Mouse (Mus musculus) heart, embryonic 12.5 days (tissue): ENCODE measurements around the gene Gm14434. TPM values are rescaled to one million over a fixed set of nuclear protein-coding genes. Genes with fewer than 3 reads are reported as not detected.
"Not testable (repeated sequence)": the region's sequence is repeated elsewhere in the genome, so short reads cannot be mapped to it uniquely, and the experiment has no call there.

Experiments used
- ATAC-seq: fragments of 200-750 bp; cut with Nextera tagmentation; 2 replicates; pipeline ENCODE4 v1.8.0; 2017; ENCODE audit warnings: moderate TSS enrichment, moderate library complexity; ENCODE audit not compliant: insufficient number of reproducible peaks, low FRiP score
- H3K27ac ChIP-seq: fragments of 300-500 bp; sonication (generic); 2 replicates; pipeline ENCODE4 v1.5.1; 2016; ENCODE audit warnings: mild to moderate bottlenecking, moderate library complexity; ENCODE audit not compliant: poor library complexity, severe bottlenecking
- H3K27me3 ChIP-seq: fragments of 300-500 bp; sonication (generic); replicated peaks from 2 replicates; pipeline ENCODE4 v1.6.1; 2016; ENCODE audit warnings: mild to moderate bottlenecking, moderate library complexity
- H3K36me3 ChIP-seq: fragments of 300-500 bp; sonication (generic); 2 replicates; pipeline ENCODE4 v1.6.1; 2016; ENCODE audit warnings: mild to moderate bottlenecking, moderate library complexity
- H3K4me1 ChIP-seq: fragments of 300-500 bp; sonication (generic); replicated peaks from 2 replicates; pipeline ENCODE4 v1.6.1; 2016; ENCODE audit warnings: mild to moderate bottlenecking
- H3K4me2 ChIP-seq: fragments of 300-500 bp; sonication (generic); 2 replicates; pipeline ENCODE4 v1.6.1; 2016; ENCODE audit warnings: mild to moderate bottlenecking, moderate library complexity
- H3K4me3 ChIP-seq: fragments of 300-500 bp; sonication (generic); 2 replicates; pipeline ENCODE4 v1.5.1; 2016; ENCODE audit warnings: mild to moderate bottlenecking
- H3K9ac ChIP-seq: fragments of 300-500 bp; sonication (generic); 2 replicates; pipeline ENCODE4 v1.6.1; 2016; ENCODE audit warnings: mild to moderate bottlenecking, moderate library complexity
- H3K9me3 ChIP-seq: fragments of 300-500 bp; sonication (generic); replicated peaks from 2 replicates; pipeline ENCODE4 v1.6.1; 2016; ENCODE audit warnings: mild to moderate bottlenecking, moderate library complexity
- WGBS: fragments of 180-500 bp; shearing (Covaris S2); methylation state at CpG from one replicate; pipeline ENCODE4 v1.1.7; 2016; 5-methylcytosine and 5-hydroxymethylcytosine counted together
- polyA plus RNA-seq: library from polyadenylated mRNA; unstranded; fragments of >200 nt; fragmentation: Nextera tagmentation; extraction: Ambion mirVana; gene quantifications from 2 replicates; pipeline ENCODE4 v1.2.1, GENCODE M21; 2016

Gm14434 gene
- 3.2 TPM in 1 of 2 replicates, not detected in the other for polyA plus RNA-seq

DNA sequence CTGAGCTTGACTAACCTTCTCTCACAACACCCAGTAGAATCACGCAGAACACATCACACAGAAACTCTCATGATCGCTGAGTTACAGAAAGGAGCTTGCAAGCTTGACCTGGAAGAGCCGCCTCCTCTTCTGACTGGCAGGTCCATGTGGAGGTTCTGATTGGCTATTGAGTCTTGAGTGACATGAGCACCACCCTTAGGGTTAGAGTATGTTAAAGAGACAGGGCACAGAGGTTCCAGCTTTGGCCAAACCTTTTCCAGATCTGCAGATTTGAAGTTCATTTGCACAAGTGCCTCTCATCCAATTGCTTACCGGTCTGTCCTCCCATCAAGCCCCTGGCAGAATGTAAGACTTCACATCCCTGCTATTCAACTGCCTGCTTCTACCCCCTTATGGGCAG lies at the start of gene Gm14434:
TSS of gene Gm14434 (minus strand) at position 101 of the 400 bp plus-strand sequence.
- ATAC-seq, H3K4me1 ChIP-seq, H3K9me3 ChIP-seq, H3K4me3 ChIP-seq, H3K4me2 ChIP-seq, H3K27ac ChIP-seq, H3K9ac ChIP-seq, H3K36me3 ChIP-seq, H3K27me3 ChIP-seq: not testable (repeated sequence)
- WGBS: no CpG with 5 or more reads among the region's 4 CpGs

DNA sequence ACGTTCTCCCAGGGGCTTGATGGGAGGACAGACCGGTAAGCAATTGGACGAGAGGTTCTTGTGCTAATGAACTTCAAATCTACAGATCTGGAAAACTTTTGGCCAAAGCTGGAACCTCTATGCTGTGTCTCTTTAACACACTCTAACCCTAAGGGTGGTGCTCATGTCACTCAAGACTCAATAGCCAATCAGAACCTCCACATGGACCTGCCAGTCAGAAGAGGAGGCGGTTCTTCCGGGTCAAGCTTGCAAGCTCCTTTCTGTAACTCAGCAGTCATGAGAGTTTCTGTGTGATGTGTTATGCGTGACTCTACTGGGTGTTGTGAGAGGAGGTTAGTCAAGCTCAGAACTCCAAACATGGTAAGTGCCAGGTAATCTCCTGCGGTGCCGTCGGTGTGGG lies 34.2 kb upstream of the Gm14434 start, which contains the start of gene Zfp967:
TSS of gene Zfp967 (plus strand) at position 301 of the 400 bp plus-strand sequence.
- not testable (repeated sequence) for H3K4me2 ChIP-seq, H3K4me1 ChIP-seq, H3K4me3 ChIP-seq, ATAC-seq, H3K9ac ChIP-seq, H3K27ac ChIP-seq, H3K27me3 ChIP-seq, H3K9me3 ChIP-seq, H3K36me3 ChIP-seq
- no CpG with 5 or more reads among the region's 9 CpGs for WGBS

DNA sequence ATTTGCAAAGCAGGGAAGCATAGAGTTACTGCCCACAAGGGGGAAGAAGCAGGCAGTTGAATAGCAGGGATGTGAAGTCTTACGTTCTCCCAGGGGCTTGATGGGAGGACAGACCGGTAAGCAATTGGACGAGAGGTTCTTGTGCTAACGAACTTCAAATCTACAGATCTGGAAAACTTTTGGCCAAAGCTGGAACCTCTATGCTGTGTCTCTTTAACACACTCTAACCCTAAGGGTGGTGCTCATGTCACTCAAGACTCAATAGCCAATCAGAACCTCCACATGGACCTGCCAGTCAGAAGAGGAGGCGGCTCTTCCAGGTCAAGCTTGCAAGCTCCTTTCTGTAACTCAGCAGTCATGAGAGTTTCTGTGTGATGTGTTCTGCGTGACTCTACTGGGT lies 63.3 kb downstream of the Gm14434 start, which contains the start of gene Gm14435:
TSS of gene Gm14435 (plus strand) at position 301 of the 400 bp plus-strand sequence.
- H3K36me3 ChIP-seq, H3K4me2 ChIP-seq, H3K4me3 ChIP-seq, ATAC-seq, H3K27me3 ChIP-seq, H3K9ac ChIP-seq, H3K9me3 ChIP-seq, H3K4me1 ChIP-seq, H3K27ac ChIP-seq: not testable (repeated sequence)
- WGBS: no CpG with 5 or more reads among the region's 6 CpGs

Other genes with a start within 250 kb of the Gm14434 start
- gene Gm11009, start 167.3 kb downstream of the Gm14434 start, polyA plus RNA-seq: not detected in 2 replicates
- 13.5 and 14.0 TPM in 2 replicates for gene Gm14435, start 63.2 kb downstream of the Gm14434 start, polyA plus RNA-seq
- gene Zfp967, start 34.3 kb upstream of the Gm14434 start, polyA plus RNA-seq: not detected in 2 replicates
- 14.2 and 17.6 TPM in 2 replicates for gene Gm14308, start 149.6 kb upstream of the Gm14434 start, polyA plus RNA-seq
- gene Zfp973, start 183.7 kb upstream of the Gm14434 start, polyA plus RNA-seq: 9.6 and 10.0 TPM in 2 replicates
- 22.6 and 24.4 TPM in 2 replicates for gene Gm14305, start 221.5 kb upstream of the Gm14434 start, polyA plus RNA-seq